Mouse (Mus musculus): Measurements from ENCODE around the gene Itga5. TPM values are rescaled to one million over a fixed set of nuclear protein-coding genes. Genes with fewer than 3 reads are reported as not detected.

Itga5 gene
- total RNA-seq, 4 experiments from 2014 or later = 4.0 to 4.9 (median 4.5) TPM

GRCm38 (mm10) chr15:103365471-103366375 is 840 bp downstream of the Itga5 start:
- DNase-seq (ENCODE audit: low spot score in 2 of 2) = no peak

- no peak for DNase-seq (ENCODE audit: low spot score in 2 of 2)
Measured at GRCm38 (mm10) chr15:103364761-103365160, 1.8 kb downstream of the Itga5 start.

GRCm38 (mm10) chr15:103363809-103364208 is 2.8 kb downstream of the Itga5 start:
- DNase-seq (ENCODE audit: low spot score in 2 of 2) = no peak

GRCm38 (mm10) chr15:103362950-103363349 is 3.6 kb downstream of the Itga5 start:
- DNase-seq (ENCODE audit: low spot score in 2 of 2) = no peak

GRCm38 (mm10) chr15:103362333-103362732 is 4.2 kb downstream of the Itga5 start:
- DNase-seq (ENCODE audit: low spot score in 2 of 2) = no peak

- no peak for DNase-seq (ENCODE audit: low spot score in 2 of 2)
Measured at GRCm38 (mm10) chr15:103361269-103361668, 5.3 kb downstream of the Itga5 start.

- peak; percentile 63 to 82 for DNase-seq (ENCODE audit: low spot score in 2 of 2)
Measured at GRCm38 (mm10) chr15:103359869-103360602, 6.5 kb downstream of the Itga5 start.

- DNase-seq (ENCODE audit: low spot score in 2 of 2) = peak; percentile 50 to 74
Measured at GRCm38 (mm10) chr15:103359122-103359510, 7.4 kb downstream of the Itga5 start.

GRCm38 (mm10) chr15:103358278-103359121 is 8.1 kb downstream of the Itga5 start:
- DNase-seq (ENCODE audit: low spot score in 2 of 2) = no peak

GRCm38 (mm10) chr15:103357817-103358216 is 8.7 kb downstream of the Itga5 start:
- DNase-seq (ENCODE audit: low spot score in 2 of 2) = no peak

GRCm38 (mm10) chr15:103356130-103356529 is 10.4 kb downstream of the Itga5 start:
- DNase-seq (ENCODE audit: low spot score in 2 of 2) = no peak

- no peak for DNase-seq (ENCODE audit: low spot score in 2 of 2)
Measured at GRCm38 (mm10) chr15:103355420-103355819, 11.1 kb downstream of the Itga5 start.

GRCm38 (mm10) chr15:103354690-103355089 is 11.9 kb downstream of the Itga5 start:
- DNase-seq (ENCODE audit: low spot score in 2 of 2) = no peak

- no peak for DNase-seq (ENCODE audit: low spot score in 2 of 2)
Measured at GRCm38 (mm10) chr15:103353511-103354256, 12.9 kb downstream of the Itga5 start.

- no peak for DNase-seq (ENCODE audit: low spot score in 2 of 2)
Measured at GRCm38 (mm10) chr15:103352856-103353255, 13.7 kb downstream of the Itga5 start.

GRCm38 (mm10) chr15:103347275-103347684 is 19.3 kb downstream of the Itga5 start:
- peak in 1 of 2 experiments; percentile 50 for DNase-seq (ENCODE audit: low spot score in 2 of 2)

- no peak for DNase-seq (ENCODE audit: low spot score in 2 of 2)
Measured at GRCm38 (mm10) chr15:103345789-103346188, 20.8 kb downstream of the Itga5 start.

GRCm38 (mm10) chr15:103343556-103343955 is 23.0 kb downstream of the Itga5 start:
- no peak for DNase-seq (ENCODE audit: low spot score in 2 of 2)

- DNase-seq (ENCODE audit: low spot score in 2 of 2) = no peak
Measured at GRCm38 (mm10) chr15:103343008-103343407, 23.6 kb downstream of the Itga5 start.

- no peak for DNase-seq (ENCODE audit: low spot score in 2 of 2)
Measured at GRCm38 (mm10) chr15:103342415-103342814, 24.1 kb downstream of the Itga5 start.

GRCm38 (mm10) chr15:103341547-103341946 is 25.0 kb downstream of the Itga5 start:
- no peak for DNase-seq (ENCODE audit: low spot score in 2 of 2)

Data from gastrocnemius, adult 8-10 months (tissue).